Mouse (Mus musculus) myocyte (in vitro differentiated cells): ENCODE results near the gene Lcn2.

ENCODE experiments used
- CEBPB ChIP-seq: IDR thresholded peaks from 2 replicates; pipeline ENCODE4 v1.6.1; 2011; ENCODE audit warnings: mild to moderate bottlenecking, moderate library complexity; ENCODE audit not compliant: poor library complexity, insufficient read depth, severe bottlenecking
- E2F4 ChIP-seq: IDR thresholded peaks from one replicate; pipeline ENCODE4 v1.6.1; 2011; ENCODE audit warnings: mild to moderate bottlenecking, control low read depth, moderate library complexity; ENCODE audit not compliant: insufficient read depth
- MAX ChIP-seq: IDR thresholded peaks from one replicate; pipeline ENCODE4 v1.6.1; 2011; ENCODE audit warnings: low read depth, mild to moderate bottlenecking, control low read depth
- MYOD1 ChIP-seq, 3 experiments: IDR thresholded peaks; one replicate each; pipeline ENCODE4 v1.6.1; 2011; ENCODE audit warnings: control low read depth in 2 of 3, low read depth in 2 of 3, mild to moderate bottlenecking in 2 of 3, moderate library complexity in 1 of 3; ENCODE audit not compliant: insufficient read length in 2 of 3, control insufficient read depth in 1 of 3
- MYOG ChIP-seq, 3 experiments: IDR thresholded peaks; one replicate each; pipeline ENCODE4 v1.6.1; 2011; ENCODE audit warnings: control low read depth in 2 of 3, low read depth in 2 of 3, mild to moderate bottlenecking in 2 of 3; ENCODE audit not compliant: insufficient read length in 2 of 3, control insufficient read depth in 1 of 3, insufficient read depth in 1 of 3
- POLR2A ChIP-seq: IDR thresholded peaks from one replicate; pipeline ENCODE4 v1.6.1; 2011; ENCODE audit warnings: low read depth, mild to moderate bottlenecking, control low read depth, moderate library complexity; ENCODE audit not compliant: insufficient read length
- TCF12 ChIP-seq: IDR thresholded peaks from one replicate; pipeline ENCODE4 v1.6.1; 2011; ENCODE audit warnings: mild to moderate bottlenecking, control low read depth; ENCODE audit not compliant: poor library complexity, insufficient read depth, severe bottlenecking
- TCF3 ChIP-seq: IDR thresholded peaks from one replicate; pipeline ENCODE4 v1.6.1; 2011; ENCODE audit warnings: low read depth, control low read depth; ENCODE audit not compliant: insufficient read length
- USF1 ChIP-seq: IDR thresholded peaks from one replicate; pipeline ENCODE4 v1.6.1; 2011; ENCODE audit warnings: low read depth, mild to moderate bottlenecking, control low read depth, moderate library complexity

- TF ChIP-seq POLR2A (no peak), MYOG (IDR thresholded peaks at IDR 0.05; ENCODE audit: control insufficient read depth in 1 of 3, insufficient read depth in 1 of 3, insufficient read length in 2 of 3, low read depth in 2 of 3) (no peak), CEBPB (no peak), TCF12 (no peak), E2F4 (no peak), MAX (no peak), USF1 (no peak), TCF3 (no peak), MYOD1 (IDR thresholded peaks at IDR 0.05; ENCODE audit: control insufficient read depth in 1 of 3, insufficient read length in 2 of 3, low read depth in 2 of 3) (no peak)
Observed at GRCm38 (mm10) chr2:32411407-32411806, 23.4 kb upstream of the Lcn2 start.
